Mouse (Mus musculus) stomach, postnatal 0 days (tissue): Measurements from ENCODE around the gene Fstl4.

Experiments used
- CTCF ChIP-seq: IDR thresholded peaks from 2 replicates; pipeline ENCODE4 v1.5.1; 2016; ENCODE audit warnings: antibody characterized with exemption, low read depth, mild to moderate bottlenecking, moderate library complexity
- EP300 ChIP-seq: optimal IDR thresholded peaks from 2 replicates; pipeline ENCODE3; 2016; ENCODE audit warnings: antibody characterized with exemption

DNA sequence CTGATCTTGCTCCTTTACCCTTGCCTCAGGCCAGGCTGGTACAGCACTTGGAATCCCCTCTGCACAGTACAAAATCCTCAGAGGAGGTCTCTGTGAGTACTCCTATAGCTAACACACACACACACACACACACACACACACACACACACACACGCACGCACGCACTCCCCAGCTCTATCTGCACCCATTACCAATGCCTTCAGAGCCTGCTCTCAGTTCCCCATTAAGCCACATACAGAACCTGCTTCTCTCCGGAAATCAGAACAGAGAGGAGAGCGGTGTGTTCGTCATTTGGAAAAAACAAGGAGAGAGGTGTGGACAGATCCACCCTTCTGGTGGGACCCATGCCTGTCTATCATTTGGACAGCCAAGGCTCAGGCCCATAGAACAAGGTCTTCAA, 333.4 kb downstream of the Fstl4 start:
- TF ChIP-seq CTCF = no peak
- no peak for TF ChIP-seq EP300
